Mouse (Mus musculus): ENCODE measurements at regions not wholly inside any gene's neighbourhood (a gene's known extent, or its start where the extent isn't known, plus 50 kb on each side); places are given as distances from the start of the nearest gene placed in this dataset.

DNA sequence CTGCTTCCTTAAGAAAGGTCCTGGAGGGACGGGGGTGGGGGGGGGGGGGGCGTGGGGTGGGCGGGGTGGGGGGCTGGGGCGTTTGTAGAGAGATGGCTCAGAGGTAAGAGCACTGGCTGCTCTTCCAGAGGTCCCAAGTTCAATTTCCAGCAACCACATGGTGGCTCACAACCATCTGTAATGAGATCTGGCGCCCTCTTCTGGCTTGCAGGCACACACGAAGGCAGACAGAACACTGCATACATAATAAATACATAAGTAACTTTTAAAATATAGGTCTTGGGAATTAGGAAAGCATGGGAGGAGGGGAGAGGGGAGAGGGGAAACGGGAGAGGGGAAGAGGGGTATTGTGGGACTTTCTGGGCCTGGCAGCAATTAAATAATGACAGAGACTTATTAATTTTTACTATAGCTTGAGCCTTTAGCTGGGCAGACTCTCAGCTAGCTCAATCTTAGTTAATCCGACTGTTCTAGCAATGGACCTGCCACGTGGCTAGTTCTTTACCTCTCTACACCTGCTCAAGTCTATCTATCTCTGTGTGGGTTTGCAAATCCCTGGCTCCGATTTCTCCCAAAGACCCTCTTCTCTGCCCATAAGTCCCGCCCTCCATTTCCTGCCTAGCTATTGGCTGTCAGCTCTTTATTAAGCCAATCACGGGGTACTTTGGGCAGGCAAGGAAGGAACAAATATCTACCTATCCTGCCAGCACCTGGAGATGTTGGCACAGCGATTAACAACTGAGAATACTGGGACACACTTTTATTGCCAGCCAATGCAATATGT is 64.1 kb upstream of the Rpl34 start:
- no peak overlapping the region for H3K4me2 ChIP-seq (ENCODE audit: low read depth, low read length)
- WGBS, result 31% methylated on average over 10 of the region's 13 CpGs
- no peaks in the 10 kb centered on the region for H3K9me3 ChIP-seq (ENCODE audit: control insufficient read depth, low read length)
- no peaks in the 10 kb centered on the region for H3K4me1 ChIP-seq (ENCODE audit: control insufficient read depth, insufficient read depth, low read length)
- no peak overlapping the region for H3K27ac ChIP-seq (replicated peaks; ENCODE audit: low read depth, low read length)
- H3K9ac ChIP-seq (ENCODE audit: low read depth, low read length), result no peak overlapping the region
- ATAC-seq (ENCODE audit: low read depth) (no peak), DNase-seq (ENCODE audit: low spot score) (no peak)
- H3K36me3 ChIP-seq (ENCODE audit: control insufficient read depth, insufficient read depth, low read length), result no peaks in the 10 kb centered on the region
- no peak overlapping the region for H3K4me3 ChIP-seq (ENCODE audit: low read depth, low read length)
- H3K27me3 ChIP-seq (replicated peaks; ENCODE audit: control insufficient read depth, insufficient read depth, low read length), result no peaks in the 10 kb centered on the region

DNA sequence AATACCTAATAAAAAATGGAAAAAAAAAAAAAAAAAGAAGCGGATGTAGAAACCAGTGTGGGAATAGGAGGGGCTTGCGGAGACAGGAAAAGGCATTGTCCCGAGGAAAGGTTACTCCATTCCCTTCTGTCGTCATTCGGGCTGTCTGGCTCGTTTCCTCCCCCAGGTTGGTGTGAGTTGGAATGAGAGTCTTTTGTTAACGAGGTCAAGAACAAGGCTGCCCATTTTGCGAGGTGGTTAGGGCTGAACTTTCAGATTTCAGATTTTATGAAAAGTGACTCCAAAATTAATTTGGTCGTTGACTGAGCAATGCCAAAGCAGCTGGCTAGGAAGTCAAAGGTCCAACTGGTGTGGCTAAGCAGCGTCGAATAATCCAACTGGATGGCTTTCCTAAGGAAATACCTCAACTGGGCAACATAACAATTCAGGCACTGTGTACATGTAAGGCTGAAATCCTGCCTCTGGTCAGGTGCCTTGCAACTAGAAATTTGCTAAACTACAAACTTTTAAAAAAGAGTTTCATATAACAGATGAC is 50.6 kb upstream of the Rpl34 start:
- 69% methylated on average over 11 of the region's 11 CpGs for WGBS
- H3K4me3 ChIP-seq (ENCODE audit: low read depth, low read length), result no peak overlapping the region
- no peaks in the 10 kb centered on the region for H3K36me3 ChIP-seq (ENCODE audit: control insufficient read depth, insufficient read depth, low read length)
- H3K4me2 ChIP-seq (ENCODE audit: low read depth, low read length), result no peak overlapping the region
- no peaks in the 10 kb centered on the region for H3K9me3 ChIP-seq (ENCODE audit: control insufficient read depth, low read length)
- no peaks in the 10 kb centered on the region for H3K27me3 ChIP-seq (replicated peaks; ENCODE audit: control insufficient read depth, insufficient read depth, low read length)
- ATAC-seq (ENCODE audit: low read depth) (no peak), DNase-seq (ENCODE audit: low spot score) (no peak)
- no peak overlapping the region for H3K27ac ChIP-seq (replicated peaks; ENCODE audit: low read depth, low read length)
- no peak overlapping the region for H3K9ac ChIP-seq (ENCODE audit: low read depth, low read length)
- no peaks in the 10 kb centered on the region for H3K4me1 ChIP-seq (ENCODE audit: control insufficient read depth, insufficient read depth, low read length)
